Mouse (Mus musculus): ENCODE measurements around the gene Tmem8b. TPM values are rescaled to one million over a fixed set of nuclear protein-coding genes. Genes with fewer than 3 reads are reported as not detected.

Tmem8b gene
- total RNA-seq (2021) = 1 to 10 TPM; 4.6 to 5.0 TPM
- 14.7 and 17.5 TPM in 2 replicates for polyA plus RNA-seq (2012; rRNA removed)
- long read RNA-seq, partial matches to known transcripts = 1 of 3 reads
- long read RNA-seq, other reads (novel, unspliced or antisense) = 2 of 3 reads

GRCm38 (mm10) chr4:43668782-43669427 lies at the start of gene Tmem8b, which contains the start of gene Fam221b:
Tmem8b (plus strand) TSS chr4:43668971.
Fam221b (minus strand) TSS chr4:43669145.
- peak; percentile 95 for DNase-seq

- peak; percentile 26 for DNase-seq
These were observed 48.5 kb upstream of the Tmem8b start for GRCm38 (mm10) chr4:43620146-43620778.

GRCm38 (mm10) chr4:43629106-43629817 lies 39.5 kb upstream of the Tmem8b start:
- no peak for DNase-seq

GRCm38 (mm10) chr4:43630030-43630581 lies 38.7 kb upstream of the Tmem8b start:
- DNase-seq = peak; percentile 84

- no peak for DNase-seq
These were observed 38.1 kb upstream of the Tmem8b start for GRCm38 (mm10) chr4:43630671-43631045.

GRCm38 (mm10) chr4:43631046-43631955 lies 37.5 kb upstream of the Tmem8b start, which contains the start of gene Npr2:
Npr2 (plus strand) TSS chr4:43631935.
- DNase-seq = peak; percentile 76

- DNase-seq = peak; percentile 18
These were observed 36.5 kb upstream of the Tmem8b start for GRCm38 (mm10) chr4:43631956-43632920.

- no peak for DNase-seq
These were observed 35.5 kb upstream of the Tmem8b start for GRCm38 (mm10) chr4:43633296-43633695.

- DNase-seq = no peak
These were observed 35.0 kb upstream of the Tmem8b start for GRCm38 (mm10) chr4:43633736-43634135.

GRCm38 (mm10) chr4:43634621-43635374 lies 34.0 kb upstream of the Tmem8b start:
- no peak for DNase-seq

GRCm38 (mm10) chr4:43636751-43637150 lies 32.0 kb upstream of the Tmem8b start:
- DNase-seq = no peak

GRCm38 (mm10) chr4:43640076-43640475 lies 28.7 kb upstream of the Tmem8b start:
- peak; percentile 0 for DNase-seq

- no peak for DNase-seq
These were observed 28.3 kb upstream of the Tmem8b start for GRCm38 (mm10) chr4:43640491-43640890.

GRCm38 (mm10) chr4:43649783-43650182 lies 19.0 kb upstream of the Tmem8b start:
- DNase-seq = no peak

- no peak for DNase-seq
These were observed 16.0 kb upstream of the Tmem8b start for GRCm38 (mm10) chr4:43652726-43653125.

- DNase-seq = peak; percentile 36
These were observed 15.4 kb upstream of the Tmem8b start, which contains the start of gene Spag8 for GRCm38 (mm10) chr4:43653161-43654015. Spag8 (minus strand) TSS chr4:43653594.

GRCm38 (mm10) chr4:43655656-43656338 lies 13.0 kb upstream of the Tmem8b start:
- DNase-seq = no peak

All from adrenal gland, adult 2 months (tissue).